Mouse (Mus musculus) kidney, adult 2 months (tissue): ENCODE results near the gene Ubxn6.

Source experiments
- CTCF ChIP-seq: fragments of 200-500 bp; conservative IDR thresholded peaks from 2 replicates; pipeline ENCODE4 v1.5.1; 2011; ENCODE audit warnings: low read depth, mild to moderate bottlenecking, control low read depth, low read length, moderate library complexity, mixed read lengths; ENCODE audit not compliant: insufficient read depth, insufficient read length
- POLR2A ChIP-seq: fragments of 200-500 bp; IDR thresholded peaks from one replicate; pipeline ENCODE4 v1.6.1; 2011; ENCODE audit warnings: low read depth, low read length, control low read depth

GRCm38 (mm10) chr17:56123681-56124340 lies 49.0 kb upstream of the Ubxn6 start:
- TF ChIP-seq CTCF: no peak
- TF ChIP-seq POLR2A: no peak
